ENCODE assay signal across 14 mouse cellular contexts in genomic region chr4:87695811-87696210, GRCm38 (mm10).
"Had no signal": no experiment of that assay in that cellular context is flagged by ENCODE, and none has a peak within 500 bp of the region (broad histone marks: within the 10 kb centered on the region; RNA-seq: fewer than 3 reads in every experiment).

No protein-coding gene starts in this region.

- DNase-seq: kidney, postnatal 25 days; liver; liver, embryonic 13.5 days; liver, postnatal 0 days; lung, postnatal 14 days; right cerebral cortex, postnatal 14 days; thymus, adult 2 months; thymus, postnatal 25 days had no signal

- H3K4me3 ChIP-seq: limb, embryonic 12.5 days; liver, embryonic 13.5 days; lung, embryonic 15.5 days; megakaryocyte, embryonic 14.5 days; midbrain, embryonic 15.5 days; stomach, embryonic 15.5 days had no signal

- H3K27ac ChIP-seq: limb, embryonic 12.5 days; liver, embryonic 13.5 days; lung, embryonic 15.5 days; macrophage; midbrain, embryonic 15.5 days; stomach, embryonic 15.5 days had no signal
